Mouse (Mus musculus) adrenal gland (tissue): Measurements from ENCODE around the gene Crp.

Experiments used
- intact Hi-C: fragments of 180-260 bp; cut with DNase I; formaldehyde crosslinking; loops from one replicate; pipeline ENCODE4 v1.15.1; 2025
- long read RNA-seq, 2 experiments: library from polyadenylated mRNA; unstranded; transcript quantifications; one replicate each; pipeline ENCODE4 v2.0.0; 2020; ENCODE audit warnings: borderline replicate concordance in 1 of 2; ENCODE audit not compliant: insufficient replicate concordance in 1 of 2

The Crp gene
- long read RNA-seq, experiment 1 = 0 reads
- long read RNA-seq, experiment 2 = 0 reads

DNA sequence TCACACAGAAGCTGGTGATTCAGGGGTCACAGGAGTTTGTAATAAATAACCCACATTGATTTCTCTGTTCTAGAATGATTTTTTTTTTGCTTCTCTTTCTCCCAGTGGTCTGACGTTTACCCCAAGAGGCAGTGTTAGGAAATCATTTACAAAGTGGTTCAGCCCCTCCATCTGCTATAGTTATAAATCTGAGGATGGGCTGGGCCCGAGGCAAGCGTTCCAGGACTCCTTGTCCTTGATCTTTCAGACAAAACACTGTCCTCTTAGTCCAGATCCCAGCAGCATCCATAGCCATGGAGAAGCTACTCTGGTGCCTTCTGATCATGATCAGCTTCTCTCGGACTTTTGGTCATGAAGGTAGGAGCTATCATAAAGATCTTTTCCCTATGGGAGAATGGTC is at the start of gene Crp:
Gene Crp (plus strand): TSS at position 212 of the 400 bp plus-strand sequence.
- intact Hi-C loops = no loop called here

DNA sequence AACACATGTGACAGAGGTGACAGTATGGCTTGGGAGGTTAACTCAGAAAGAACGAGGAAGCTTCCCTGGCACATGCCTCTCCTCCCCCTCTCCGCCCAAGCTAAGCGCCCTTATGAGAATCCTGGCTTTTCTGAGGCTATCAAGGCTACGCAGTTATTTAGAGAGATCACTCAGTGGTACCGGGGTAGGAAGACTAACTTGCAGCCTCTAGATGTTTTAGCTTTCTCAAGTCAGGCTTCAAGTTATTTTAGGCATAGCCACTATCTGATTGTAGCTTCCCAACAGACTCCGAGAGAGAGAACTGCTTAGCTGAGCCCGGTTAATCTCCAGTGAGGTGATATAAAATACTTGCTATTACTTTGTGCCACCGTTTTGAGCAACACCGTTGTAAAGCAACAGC is 48.5 kb upstream of the Crp start:
- intact Hi-C loops = no loop called here

DNA sequence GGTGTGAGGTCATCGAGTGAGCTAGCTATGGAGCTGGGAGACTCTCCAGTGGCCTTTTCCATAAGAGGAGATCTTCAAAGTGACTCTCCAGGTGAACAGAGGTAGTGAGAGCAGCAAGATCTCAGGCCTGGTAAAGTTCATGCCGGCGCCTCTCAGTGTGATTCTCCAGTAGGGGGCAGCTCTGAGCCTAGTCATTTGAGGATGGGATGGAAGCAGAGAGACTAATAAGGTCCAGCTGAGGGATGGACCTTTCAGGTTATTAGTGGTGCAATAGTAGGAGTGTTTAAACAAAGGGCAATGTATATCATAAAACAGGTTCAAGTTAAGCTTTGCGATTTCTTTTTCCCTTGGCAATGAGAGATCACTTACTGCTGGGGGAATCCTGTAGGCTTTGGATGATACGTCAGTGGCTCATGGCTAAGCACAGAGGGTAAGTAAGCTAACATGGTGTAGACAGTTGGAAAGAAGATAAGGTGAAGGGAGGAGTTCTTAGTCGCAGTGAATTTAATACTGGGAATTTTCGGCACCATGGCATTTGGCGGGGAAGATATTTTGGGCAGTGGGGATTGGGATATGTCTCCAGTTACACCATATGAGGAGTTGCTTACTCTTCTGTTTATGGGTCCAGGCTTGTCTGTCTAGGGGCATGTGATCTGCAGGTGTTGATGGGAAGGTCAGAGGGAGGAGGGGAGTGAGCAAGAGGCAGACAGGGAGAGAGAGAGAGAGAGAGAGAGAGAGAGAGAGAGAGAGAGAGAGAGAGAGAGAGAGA is 47.2 kb upstream of the Crp start:
- intact Hi-C loops = no loop called here

DNA sequence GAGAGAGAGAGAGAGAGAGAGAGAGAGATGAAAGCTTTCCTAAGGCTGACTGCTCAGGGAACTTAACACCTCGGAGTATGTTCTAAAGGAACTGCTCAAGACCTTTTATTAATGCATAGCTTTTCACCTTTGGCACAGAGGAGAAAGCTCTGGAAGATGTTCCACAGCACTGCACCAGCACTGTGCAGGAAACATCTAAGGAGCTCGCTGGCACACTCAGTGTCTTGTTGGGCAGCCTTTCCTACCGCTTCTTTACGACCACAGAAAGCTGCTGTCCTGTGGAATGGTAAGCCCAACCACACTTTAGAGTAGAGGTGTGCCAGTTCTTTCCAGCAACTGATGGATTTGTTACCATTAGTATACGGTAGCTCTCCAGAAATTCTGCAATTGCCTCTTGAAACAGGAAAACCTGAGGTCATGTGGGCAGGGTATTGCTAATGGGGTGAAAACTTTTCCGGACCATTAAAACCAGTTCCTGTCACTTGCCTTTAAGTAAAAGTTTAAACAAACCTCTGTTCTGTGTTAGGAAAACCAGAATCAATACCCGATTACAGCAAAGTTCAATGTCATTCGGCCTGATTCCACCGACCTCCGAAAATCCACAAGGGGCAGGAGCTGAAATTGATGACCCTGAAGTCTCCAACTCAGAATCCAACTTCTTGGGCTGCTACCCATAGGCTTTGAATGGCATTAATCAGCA is 46.4 kb upstream of the Crp start:
- intact Hi-C loops = no loop called here

DNA sequence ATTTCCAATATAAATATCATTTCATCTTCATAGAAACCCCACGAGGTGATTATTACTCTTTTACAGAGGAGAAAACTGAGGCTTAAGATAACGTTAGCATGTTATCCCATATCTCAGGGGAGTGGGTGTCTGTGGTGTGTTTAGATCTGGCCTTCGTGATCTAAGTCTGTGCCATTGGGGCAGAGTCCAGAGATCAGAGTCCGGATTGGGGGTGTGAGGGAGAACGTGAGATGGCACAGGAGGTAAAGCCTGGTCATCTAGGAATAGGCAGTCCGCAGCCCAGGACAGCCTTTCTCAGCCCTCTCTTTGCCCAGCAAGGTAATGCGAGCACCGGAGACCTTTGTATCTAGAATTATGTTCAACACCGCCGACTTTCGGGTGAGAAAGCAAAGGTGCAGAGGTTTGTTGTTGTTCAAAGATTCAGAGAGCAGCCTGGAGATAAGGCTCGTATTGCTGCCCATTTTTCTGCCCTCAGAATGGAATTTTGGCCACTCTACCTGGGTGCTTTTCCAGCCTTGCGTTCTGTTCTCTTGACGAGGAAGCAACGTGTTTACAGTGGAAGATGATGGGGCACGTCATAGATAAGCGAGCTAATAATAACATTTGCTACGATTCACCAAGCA is 45.7 kb upstream of the Crp start:
- intact Hi-C loops = no loop called here

DNA sequence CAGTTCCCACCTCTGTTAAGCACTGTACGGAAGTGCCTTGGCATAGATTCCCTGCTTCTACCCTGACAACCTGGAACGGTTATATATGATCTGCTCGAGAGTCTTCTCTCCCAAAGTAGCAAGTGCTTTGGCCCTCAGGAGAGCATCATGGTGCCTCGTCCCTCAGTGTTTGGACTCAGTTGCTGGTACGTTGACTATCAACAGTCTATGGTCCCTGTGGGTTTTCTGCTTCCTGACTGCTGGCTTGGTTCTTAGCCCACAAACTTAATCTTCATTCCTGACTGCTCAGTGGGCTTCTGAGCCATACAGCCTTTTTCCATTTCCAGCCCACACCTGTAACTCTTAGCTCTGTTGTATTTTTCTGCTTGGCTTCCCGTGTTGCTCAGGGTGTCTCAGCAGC is 44.0 kb upstream of the Crp start:
- intact Hi-C loops = no loop called here

DNA sequence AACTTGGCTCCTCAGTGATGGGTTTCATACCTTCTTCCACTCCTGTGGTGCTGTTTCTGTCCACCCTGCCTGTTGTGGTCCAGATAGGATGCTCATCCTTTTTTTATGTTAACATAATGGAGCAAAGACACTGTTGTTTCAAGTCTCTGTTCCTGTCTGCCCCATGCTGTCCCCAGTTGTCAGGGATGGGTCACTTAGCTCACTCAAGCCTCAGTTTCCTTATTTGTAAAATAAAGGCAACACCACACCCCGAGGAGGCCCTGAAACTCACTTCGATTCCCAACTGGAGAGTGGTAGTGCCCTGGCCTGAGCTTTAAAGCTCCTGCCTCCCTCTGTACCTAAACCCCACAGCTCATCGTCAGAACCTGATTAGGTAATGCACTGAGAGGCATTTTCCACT is 40.6 kb upstream of the Crp start:
- intact Hi-C loops = no loop called here

DNA sequence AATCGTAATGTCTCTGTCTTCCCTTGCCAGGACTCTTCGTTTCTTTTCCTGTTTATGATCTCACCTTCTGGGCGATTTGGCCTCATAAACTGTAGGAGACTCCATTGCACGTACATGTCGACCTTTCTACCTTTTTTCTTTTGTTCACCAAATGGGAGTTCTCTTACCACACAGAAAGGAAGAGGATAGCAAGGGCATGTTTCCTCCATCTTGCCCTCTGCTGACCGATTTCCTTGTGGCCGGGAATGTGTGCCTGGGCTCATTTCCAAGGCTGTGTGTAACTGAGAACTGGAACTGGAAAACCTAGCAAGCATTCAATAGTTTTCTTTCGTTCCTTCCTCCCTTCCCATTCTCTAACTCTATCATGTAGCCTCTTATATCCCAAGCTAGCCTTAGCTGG is 38.2 kb upstream of the Crp start:
- intact Hi-C loops = no loop called here

DNA sequence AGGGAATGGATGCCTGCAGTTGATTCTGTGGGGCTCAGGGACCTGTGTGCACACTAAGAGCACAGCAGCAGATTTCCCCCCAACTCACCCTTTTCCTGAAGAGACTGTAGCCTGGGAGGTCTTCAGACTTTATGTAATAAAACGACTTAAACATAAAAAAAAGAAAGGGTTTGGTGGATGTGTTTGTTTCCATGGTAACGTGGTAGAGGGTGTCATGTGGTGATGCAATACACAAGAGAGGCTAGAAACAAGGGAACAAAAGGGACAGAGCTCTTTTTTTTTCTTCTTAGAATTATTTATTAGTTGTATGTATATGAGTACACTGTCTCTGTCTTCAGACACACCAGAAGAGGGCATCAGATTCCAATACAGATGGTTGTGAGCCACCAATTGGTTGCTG is 32.4 kb upstream of the Crp start:
- intact Hi-C loops = no loop called here

DNA sequence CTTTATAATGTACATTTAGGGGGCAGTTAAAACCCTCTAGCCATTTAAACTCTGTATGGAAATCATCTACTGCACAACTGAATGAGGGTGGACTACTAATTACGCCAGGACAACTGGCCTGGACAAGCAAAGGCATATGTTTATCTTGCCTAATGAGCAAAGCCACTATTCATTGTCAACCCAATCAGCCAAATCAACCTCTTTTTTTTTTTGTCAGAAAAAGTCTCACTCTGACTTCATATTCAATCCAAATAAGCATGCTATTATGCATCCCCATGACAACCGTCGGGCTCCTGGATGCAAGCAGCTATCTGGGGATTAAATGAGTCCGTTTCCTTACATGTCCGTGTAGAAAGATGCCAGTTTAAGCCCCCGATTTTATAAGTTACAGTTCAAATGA is 30.3 kb upstream of the Crp start:
- intact Hi-C loops = no loop called here

DNA sequence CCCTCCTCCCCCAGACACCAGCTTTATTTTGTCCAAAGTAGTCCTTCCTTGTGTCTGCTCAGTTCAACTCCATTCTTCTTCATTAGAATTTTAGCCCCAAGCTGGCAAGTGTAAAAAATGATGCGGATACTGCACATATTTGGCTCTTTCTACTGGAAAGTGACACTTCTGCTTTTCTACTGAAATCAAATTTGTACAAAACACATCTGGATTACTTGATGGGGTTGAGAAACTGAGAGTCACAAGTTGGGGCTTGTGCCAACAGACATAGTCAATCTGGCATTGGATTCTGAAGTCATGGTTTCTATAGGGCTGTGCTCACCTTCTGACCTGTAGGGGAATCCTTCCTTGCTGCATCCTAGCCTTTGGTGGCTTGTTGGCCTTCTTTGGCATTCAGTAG is 27.1 kb upstream of the Crp start:
- intact Hi-C loops = no loop called here

DNA sequence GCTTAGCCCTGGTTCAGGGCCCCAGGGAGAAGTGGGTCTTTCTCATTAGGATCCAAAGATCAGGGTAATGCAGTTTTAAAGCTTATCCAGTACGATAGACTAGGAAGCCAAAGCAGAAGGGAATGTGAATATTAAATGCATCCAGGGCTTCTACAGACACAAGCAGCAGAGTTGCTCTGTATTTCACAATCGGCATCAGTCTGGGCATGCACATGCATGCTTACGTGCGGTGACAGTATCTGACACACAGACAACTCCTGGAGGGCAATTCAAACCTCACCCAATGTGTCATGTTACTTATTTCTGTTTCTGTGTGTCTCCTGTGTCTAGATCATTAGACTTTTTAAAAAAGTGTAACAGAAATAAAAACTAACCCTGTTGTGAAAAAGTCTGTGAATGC is 17.1 kb upstream of the Crp start:
- intact Hi-C loops = no loop called here

DNA sequence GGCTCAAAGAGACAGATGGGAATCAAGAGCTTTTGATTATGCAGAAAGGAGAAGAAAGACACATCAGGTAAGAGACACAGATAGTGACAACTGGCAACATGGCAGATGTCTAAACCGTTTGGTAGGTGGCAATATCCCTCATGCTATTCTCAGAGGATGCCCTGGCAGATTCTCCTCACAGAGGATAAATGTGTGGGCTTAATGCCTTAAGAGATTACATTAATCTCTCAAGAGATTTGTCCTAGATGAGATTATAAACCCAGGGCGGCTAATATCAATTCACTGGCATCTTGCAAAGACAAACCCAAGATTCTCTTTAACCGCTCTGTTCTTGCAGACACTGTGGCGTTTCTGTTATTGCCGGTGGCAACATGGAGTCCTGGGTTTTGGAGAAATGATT is 14.3 kb upstream of the Crp start:
- intact Hi-C loops = no loop called here

DNA sequence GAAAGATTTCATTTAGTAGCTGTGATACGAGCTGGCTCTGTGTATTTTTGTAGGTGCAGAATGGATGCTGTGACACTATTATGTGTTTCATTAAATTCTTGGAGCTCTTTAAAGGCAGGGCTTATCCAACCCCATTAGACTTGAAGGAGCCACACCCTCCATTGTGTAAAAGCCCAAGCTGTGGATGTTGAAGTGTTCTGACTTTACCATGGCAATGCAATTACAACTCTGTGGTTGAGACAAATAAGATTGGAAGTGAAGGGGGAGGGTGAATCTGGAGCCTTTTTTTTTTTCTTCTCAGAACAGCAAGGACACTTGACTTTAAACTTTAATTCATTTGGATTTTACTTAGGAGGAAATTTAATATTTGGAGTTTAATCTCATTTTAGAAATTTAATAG is 13.9 kb upstream of the Crp start:
- intact Hi-C loops = no loop called here

DNA sequence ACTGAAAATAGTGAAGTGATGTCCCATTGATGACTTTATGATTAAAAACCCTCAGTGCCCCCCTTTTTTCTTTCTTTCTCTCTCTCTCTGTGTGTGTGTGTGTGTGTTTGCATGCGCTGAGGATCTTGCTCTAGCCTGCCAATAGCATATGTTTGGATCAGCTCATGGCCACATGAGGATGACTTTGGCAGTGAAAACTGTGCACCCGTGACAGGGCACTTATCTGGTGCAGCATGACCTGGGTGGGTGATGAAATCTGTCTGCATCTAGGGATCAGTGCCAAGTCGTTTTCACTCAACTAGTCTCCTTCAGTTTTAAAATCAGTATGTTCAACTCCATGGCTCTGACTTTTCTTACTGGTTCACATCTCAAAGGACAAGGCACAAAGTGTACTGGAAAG is 12.7 kb upstream of the Crp start:
- intact Hi-C loops = no loop called here

DNA sequence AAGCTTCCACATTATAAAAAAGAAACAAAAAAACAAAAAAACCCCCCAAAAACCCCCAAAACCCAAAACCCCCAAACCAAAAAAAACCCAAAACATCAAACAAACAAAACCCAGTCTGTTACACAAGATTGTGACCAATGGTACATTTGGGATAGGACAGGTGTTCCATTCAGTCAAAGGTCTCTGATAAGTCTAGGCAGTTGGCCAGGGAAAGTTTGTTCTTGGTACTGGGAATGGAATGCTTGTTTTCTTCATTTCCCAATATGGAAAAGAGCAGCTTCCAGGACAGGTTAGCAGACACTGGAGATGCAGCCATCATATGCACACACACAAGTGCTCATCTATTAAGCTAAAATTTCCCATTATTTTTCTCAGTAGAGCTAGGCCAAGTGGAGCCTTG is 433 bp upstream of the Crp start:
- intact Hi-C loops = no loop called here

DNA sequence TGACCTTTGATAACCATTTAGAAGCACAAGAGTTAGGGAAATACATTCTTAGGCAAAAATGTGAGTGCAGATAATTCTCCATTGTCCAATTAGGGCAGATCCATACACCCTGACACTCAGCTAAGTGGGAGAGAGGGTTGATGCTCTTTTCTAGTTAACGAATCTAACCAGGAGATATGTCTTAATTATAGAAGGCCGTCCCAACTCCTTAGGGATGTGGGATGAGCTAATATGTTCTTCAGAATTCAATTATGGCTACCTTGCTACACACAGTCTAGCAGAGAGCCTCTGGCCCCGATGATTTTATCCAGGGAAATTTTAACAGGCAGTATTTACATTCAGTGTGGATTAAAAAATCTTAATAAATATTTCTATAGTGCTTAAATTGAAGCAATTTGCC is 3.0 kb downstream of the Crp start:
- intact Hi-C loops = no loop called here

DNA sequence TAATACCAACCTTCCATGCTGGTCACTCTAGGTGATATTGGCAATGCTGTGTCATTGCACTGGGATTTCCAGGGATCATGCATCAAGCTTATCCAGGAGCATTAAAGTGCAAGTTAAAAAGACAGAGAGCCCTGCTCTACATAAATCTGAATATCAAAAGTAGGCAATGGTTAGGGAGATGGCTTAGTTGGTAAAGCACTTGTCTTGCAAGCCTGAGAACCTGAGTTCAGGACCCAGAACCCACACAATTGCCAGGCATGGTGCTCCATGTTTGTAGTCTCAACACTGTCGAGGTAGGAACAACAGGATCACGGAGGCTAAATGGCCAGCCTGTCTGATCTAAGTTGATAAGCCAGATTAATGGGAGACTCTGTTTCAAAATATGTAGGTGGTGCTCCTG is 3.5 kb downstream of the Crp start:
- intact Hi-C loops = no loop called here

DNA sequence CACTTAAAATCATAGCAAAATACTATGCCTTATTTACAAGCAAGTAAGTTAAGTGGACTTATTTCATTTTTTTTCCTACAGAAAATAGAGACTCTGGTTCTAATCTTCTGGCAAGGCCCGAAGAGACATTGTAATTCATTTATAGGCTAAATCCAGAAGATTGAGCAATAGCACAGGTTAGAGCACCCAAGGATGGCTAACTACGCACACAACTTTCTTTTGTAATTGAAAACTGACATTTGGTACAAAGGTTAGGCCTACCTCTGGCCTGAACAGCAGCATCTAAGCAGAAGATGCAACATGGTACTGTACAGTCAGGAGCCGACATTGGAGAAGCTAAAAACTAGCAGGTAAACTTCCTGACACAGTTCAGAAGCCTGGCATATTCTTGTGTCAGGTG is 4.0 kb downstream of the Crp start:
- intact Hi-C loops = no loop called here

DNA sequence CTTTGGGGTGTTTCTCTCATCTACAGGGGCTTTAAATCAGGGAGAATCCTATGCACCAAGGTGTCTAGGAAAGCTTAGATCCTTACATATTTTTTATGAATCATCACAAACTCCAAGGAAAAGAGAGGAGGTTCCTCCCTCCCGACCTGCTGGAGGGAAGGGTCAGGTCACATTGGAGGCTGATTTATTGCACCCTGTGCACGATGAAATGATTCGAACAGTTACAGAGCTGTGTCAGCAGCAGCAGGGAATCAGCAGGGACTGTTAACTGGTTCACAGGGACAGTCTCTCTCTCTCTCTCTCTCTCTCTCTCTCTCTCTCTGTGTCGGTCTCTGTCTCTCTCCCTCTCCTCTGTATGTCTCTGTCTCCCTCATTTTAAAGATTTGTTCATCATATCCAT is 6.9 kb downstream of the Crp start:
- intact Hi-C loops = no loop called here

DNA sequence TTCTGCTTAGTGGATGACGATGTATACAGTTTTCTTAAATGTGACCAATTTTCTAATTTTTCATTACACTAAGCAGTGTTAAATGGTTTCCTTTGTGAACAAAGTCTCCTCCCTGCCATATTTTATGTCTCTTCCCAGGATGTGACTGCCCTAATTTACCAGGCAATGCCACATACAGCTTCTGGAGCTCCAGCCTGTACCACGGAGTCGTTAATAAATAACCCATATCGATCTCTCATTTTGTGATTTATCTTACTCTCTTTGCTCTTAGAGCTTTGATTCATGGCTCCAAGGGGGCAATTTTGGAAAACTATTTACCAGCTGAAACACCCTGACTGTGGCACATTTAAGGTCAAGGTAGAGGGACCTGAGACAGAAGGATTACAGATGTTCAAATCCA is 8.4 kb downstream of the Crp start:
- intact Hi-C loops = no loop called here

DNA sequence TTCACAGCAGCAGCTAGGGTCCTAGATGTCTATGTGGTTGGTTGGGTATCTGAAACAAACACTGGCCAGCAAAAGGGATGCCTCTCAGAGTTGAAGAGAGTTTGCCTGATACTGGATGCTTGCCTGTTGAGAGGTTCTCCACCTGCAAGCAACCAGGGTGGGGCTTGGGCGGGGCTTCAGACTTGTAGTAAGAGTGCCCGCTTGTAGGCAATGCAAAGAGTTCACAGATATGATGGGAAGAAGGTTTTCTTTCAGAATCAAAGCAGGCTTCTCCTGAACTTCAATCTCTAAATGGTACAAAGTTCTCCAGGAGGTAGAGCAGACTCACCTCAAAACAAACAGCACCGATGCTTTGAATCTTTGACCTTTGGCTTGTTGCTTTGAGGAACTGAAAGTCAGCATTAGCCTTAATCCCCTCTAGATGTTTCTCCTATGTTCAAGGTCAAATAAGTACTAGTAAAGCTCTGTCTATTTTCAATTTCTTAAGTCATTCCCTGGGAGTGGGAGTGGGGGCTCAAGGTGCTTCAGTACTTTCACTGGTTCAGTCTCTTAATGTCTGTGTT is 12.0 kb downstream of the Crp start:
- intact Hi-C loops = loop anchor here (2.0 kb wide), 1 partner anchor 39 kb away; no protein-coding TSS in a partner anchor
